Mouse (Mus musculus): ENCODE data around the gene Pdxp.

DNA sequence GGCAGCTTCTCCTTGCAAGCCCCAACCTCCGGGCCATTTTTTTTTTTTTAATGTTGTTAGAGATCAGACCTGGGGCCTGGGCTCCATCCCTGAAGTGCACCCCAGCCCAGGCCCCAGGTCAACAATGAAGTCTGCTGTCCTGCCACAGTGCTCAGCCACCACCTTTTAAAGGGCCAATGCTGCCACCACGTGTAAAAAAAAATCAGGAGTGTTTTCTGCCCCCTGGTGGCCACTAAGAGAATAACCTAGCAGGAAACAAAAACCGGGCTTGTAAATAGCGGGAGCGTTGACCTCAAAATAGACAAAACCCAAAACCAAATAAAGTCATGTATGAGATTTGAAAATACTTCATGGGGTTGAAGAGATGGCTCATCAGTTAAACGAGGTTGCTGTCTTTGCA is 43.9 kb upstream of the Pdxp start:
- TF ChIP-seq POLR2A (IDR thresholded peaks at IDR 0.05; ENCODE audit: insufficient read depth, low read depth, low read length) (no peak), CTCF (IDR thresholded peaks at IDR 0.05; ENCODE audit: insufficient read depth, low read depth, low read length) (peak; percentile 64)
